Mouse (Mus musculus) G1E (cell line): ENCODE data around the gene Eci1.

Experiments
- CTCF ChIP-seq: IDR thresholded peaks from 2 replicates; pipeline ENCODE4 v1.5.1; 2012; ENCODE audit warnings: low read depth, low read length, inconsistent platforms, mixed read lengths
- GATA1 ChIP-seq: IDR thresholded peaks from 2 replicates; pipeline ENCODE4 v1.6.1; 2012; ENCODE audit warnings: borderline replicate concordance, low read length, inconsistent platforms, mixed read lengths
- GATA2 ChIP-seq: IDR thresholded peaks from 2 replicates; pipeline ENCODE4 v1.6.1; 2012; ENCODE audit warnings: low read depth, low read length, inconsistent platforms, borderline replicate concordance
- TAL1 ChIP-seq: conservative IDR thresholded peaks from 2 replicates; pipeline ENCODE4 v1.6.1; 2012; ENCODE audit warnings: low read depth, low read length, inconsistent platforms, mixed read lengths

DNA sequence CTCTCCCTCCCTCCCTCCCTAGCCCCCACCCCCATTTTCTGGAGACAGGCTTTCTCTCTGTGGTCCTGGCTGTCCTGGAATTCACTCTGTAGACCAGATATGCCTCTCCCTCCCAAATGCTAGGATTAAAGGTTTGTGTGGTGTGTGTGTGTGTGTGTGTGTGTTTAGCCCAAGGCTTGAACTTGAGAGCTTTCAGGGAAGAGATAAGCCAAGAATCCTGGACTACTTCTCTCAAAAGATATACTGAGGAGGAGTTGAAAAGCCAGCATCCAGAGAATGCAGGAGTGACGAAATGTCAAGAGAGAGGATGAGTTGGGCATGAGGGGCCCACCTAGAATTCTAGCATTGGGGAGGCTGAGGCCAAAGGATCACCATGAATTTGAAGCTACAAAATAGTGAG, 36.5 kb downstream of the Eci1 start:
- TF ChIP-seq CTCF = no peak
- TF ChIP-seq TAL1 = no peak
- TF ChIP-seq GATA1 = no peak
- no peak for TF ChIP-seq GATA2
